Mouse (Mus musculus): ENCODE data around the gene Tmem120b.

DNA sequence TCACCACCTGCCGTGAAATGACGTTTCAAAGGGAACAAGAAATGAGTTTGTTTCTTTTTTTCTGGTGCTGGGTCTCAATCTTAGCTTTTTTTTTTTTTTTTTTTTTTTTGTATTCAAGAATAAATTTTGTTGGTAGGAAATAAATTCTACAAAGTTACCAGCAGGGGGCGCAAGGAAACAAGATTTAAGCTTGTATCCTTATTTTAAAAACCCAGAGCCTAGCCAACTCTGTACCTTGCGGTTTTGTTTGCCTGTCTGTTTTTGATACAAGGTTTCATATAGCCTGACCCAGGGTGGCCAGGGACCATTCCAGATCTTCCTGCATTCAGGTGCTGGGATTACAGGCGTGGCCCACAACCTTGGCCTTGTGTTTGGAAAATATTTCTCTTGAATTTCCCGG is 4.0 kb upstream of the Tmem120b start:
- peak; percentile 60 for TF ChIP-seq CTCF (IDR thresholded peaks at IDR 0.05)
- no peak for TF ChIP-seq EP300 (IDR thresholded peaks at IDR 0.05)

Data from lung, postnatal 0 days (tissue).